Mouse (Mus musculus): ENCODE measurements around the gene Ttll8.

DNA sequence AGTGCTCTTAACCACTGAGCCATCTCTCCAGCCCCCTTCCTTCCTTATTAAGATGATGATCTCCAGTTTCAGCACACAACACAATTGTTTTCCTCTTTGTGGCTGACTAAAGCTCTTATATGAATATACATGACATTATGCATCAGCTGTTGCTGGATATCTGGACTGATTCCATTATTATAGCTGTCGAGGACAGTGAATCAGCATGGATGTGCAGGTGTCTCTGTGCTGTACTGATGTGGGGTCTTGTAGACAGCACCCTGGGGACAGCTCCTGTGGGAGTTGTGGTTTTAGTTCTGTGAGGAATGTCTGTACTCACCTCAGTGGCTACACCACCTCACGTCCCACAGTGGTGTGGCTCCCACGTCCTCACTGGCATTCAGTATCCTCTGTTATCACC is 47.0 kb upstream of the Ttll8 start:
- TF ChIP-seq GATA1 (IDR thresholded peaks at IDR 0.05; ENCODE audit: borderline replicate concordance, low read length): no peak
- no peak for TF ChIP-seq FLI1 (IDR thresholded peaks at IDR 0.05; ENCODE audit: low read length)
